Mouse (Mus musculus) layer of hippocampus, postnatal 10 days (tissue): ENCODE results near the gene H2-Eb1. TPM values are rescaled to one million over a fixed set of nuclear protein-coding genes. Genes with fewer than 3 reads are reported as not detected.

Experiments
- DNase-seq, 2 experiments: peaks; one replicate each; pipeline ENCODE4 v3.0.0; 2021; ENCODE audit warnings: low spot score in 2 of 2
- long read RNA-seq: library from polyadenylated mRNA; stranded (forward); transcript quantifications from one replicate; pipeline ENCODE4 v2.0.0, GENCODE M21; 2023
- total RNA-seq, 2 experiments: library from RNA; stranded (reverse); gene quantifications; 2 replicates each; pipeline ENCODE4 v1.2.3; 2021

The H2-Eb1 gene
- total RNA-seq: 1 to 10 TPM; 1.3 to 2.3 TPM
- long read RNA-seq, partial matches to known transcripts: 0 of 2 reads
- long read RNA-seq, other reads (novel, unspliced or antisense): 0 of 2 reads

DNA sequence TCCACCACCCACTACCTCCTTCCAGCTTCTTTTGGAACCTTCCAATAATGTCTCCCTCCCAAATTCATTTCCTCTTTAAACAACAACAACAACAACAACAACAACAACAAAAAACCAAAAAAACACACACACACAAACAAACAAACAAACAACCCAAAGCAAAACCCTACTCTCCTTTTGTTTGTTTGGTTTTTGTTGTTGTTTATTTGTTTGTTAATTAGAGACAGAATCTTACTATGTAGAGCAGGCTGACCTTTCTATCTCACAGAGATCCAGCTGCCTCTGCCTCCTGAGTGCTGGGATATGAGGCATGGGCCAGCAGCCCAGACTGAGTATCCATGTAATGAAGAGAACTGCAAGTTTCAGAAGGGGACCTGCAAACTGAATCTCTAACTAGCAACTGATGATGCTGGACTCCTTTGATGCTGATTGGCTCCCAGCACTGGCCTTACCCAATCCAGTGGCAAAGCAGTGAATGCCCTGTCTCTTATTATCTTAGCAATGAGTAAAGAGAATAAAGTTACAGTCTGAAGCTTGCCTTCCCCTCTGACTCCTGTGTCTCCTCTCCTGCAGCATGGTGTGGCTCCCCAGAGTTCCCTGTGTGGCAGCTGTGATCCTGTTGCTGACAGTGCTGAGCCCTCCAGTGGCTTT is at the start of gene H2-Eb1:
H2-Eb1 (plus strand) TSS at position 488 of the 651 bp plus-strand sequence.
- DNase-seq: peak; percentile 94

DNA sequence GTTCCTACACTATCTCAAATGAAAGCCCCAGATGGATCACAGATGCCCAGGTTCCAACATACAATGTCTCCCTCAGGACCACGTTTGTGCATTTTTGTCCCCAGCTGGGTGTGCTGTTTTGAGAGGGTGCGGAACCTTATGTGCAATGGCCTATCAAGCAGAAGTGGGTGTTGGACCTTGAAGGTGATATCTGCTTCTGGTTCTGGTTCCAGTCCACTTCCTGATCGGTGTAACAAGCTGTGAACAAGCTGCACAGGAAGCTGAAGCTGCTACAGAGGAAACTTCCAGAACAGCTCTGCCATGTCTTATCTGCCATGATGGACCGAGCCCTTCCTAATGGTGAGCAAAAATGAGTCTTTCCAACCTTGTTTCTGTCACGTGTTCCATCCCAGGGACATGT is 49.2 kb upstream of the H2-Eb1 start:
- no peak for DNase-seq

DNA sequence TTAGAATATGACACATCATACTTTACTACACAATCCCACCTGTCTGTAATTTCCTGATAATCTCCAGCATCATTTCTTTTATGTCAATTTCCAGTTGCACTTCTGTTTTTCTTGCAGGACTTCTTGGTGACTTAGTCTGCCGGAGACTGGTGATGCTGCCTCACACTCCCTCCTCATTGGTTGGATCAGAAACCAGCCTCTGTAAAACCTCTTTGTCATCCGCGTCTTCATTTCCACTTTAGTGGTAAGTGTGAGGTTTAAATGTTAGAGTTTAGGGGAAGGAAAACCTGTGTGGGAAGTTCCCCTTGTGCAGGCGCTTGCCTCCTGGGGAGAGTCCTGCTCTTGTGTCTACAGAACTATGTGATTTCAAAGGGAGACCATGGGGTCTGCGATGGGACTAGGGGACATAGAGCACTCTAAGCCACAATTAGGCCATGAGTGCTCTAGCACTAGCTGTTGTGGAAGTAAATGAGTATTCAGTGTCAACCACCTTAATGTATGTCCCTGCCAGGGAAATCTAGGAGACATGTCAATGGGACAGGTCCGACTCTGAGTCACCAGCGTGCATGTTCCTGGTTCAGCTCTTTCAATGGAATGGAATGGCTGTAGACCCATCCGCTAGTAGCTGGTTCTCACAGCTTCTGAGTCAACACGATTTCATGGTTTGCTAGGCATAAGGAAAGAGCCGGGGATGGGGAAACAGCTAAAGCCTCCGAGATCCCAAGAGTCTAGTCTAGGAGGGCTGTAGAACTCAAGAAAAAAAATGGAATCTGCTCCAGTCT is 47.9 kb upstream of the H2-Eb1 start, which contains the start of gene H2-Ab1:
H2-Ab1 (plus strand) TSS at position 96 of the 782 bp plus-strand sequence.
- peak; percentile 90 for DNase-seq

DNA sequence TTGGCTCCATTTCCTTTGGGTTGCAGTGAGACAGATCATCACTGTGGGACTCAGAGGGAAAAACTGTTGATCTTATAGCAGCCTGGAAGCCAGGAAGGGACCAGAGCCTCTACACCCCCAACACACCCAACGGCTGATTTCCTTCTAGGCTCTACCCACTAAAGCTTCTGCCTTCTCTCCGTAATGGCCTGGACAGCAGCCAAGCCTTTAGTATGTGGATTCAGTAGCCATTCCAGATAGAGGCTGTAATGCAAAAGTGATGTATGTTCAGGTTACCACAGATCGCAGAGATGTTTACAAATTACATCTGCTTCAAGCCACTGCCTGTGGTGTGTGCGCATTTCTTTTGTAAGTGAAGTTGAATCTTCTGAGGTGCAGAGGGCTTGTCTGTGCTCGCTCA is 45.1 kb upstream of the H2-Eb1 start:
- no peak for DNase-seq

DNA sequence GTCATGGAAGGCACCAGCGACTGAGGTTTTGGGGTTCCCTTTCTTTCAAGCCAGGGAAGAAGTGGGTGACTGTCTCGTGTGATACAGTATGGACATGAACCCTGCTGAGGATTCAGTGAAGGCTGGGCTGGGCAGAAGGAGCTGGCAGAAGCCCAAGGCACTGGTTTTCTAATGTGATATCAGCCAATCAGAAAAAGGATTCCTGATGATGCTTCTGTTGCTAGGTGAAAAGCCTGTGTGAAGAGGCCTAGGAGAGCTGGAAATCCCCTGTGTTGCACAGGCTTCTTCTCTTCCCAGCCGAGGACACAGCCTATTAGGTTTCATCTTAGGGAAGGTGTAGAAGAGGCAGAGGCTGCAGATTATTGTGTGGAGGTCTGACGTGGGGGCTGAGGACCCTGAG is 44.2 kb upstream of the H2-Eb1 start:
- DNase-seq: peak; percentile 77 to 81

DNA sequence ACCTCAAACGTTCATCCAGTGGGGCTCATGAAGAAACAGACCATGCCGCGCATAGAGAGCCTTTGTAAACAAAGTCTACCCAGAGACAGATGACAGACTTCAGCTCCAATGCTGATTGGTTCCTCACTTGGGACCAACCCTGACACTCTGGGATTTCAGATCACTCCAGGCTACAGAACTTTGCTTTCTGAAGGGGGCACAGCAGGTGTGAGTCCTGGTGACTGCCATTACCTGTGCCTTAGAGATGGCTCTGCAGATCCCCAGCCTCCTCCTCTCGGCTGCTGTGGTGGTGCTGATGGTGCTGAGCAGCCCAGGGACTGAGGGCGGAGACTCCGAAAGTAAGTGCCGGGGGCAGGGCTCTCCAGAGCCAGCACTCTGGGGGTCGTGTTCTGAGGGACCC is 42.6 kb upstream of the H2-Eb1 start:
- peak; percentile 76 to 83 for DNase-seq

DNA sequence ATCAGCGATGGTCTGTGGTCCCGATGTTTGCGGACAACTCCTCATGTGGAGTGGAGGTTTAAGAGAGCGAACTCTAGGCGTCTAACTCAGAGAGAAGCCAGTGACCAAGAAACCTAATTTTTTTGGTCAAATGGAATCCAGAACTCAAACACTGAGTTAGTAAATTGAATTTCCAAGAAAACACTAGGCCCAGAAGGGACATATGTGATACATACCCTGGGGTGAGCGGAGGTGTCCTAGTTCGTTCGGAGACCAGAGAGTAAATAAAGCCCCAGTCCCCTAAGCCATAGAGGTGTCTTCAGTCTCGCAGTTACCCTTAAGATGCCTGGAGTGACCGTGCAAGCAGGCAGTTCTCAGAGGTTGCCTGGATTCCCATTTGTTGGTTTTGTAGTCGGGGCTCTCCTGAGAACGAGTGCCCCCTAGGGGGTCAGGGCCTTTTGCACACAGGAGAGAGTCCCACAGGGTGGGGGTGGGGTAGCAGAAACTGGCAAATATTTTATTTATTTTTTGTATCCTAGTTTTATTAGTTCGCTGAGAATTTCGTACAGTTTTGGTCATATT is 41.8 kb upstream of the H2-Eb1 start:
- no peak for DNase-seq

DNA sequence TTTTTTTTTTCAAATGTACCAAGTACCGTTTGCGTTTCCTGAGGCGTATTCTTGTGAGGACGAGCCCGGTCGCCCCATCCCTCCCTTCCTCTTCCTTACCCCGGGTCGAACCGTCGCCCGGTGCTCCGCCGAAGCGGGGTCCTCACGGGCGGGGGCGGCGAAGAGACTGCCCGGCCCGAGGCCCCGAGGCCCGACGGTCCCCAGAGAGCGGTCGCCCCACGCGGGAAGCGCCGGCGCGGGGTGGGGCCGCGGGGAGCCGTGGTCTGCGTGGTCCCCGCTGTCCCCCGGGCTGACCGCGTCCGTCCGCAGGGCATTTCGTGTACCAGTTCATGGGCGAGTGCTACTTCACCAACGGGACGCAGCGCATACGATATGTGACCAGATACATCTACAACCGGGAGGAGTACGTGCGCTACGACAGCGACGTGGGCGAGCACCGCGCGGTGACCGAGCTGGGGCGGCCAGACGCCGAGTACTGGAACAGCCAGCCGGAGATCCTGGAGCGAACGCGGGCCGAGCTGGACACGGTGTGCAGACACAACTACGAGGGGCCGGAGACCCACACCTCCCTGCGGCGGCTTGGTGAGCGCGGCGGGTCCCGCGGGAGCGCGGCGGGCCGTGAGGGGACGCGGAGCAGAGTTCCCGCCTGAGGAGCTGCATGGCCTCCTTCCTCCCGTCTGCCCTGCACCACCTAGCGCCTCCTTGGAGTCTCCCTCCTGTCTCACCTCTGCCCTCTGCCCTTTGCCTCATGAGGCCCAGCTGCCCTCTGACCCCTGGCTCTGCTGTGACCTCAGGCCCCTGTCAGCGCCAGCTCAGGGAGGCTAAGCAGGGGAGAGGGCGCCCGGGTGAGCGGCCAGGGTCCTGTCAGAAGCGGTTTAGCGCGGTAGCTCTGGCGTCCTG is 41.0 kb upstream of the H2-Eb1 start:
- no peak for DNase-seq

DNA sequence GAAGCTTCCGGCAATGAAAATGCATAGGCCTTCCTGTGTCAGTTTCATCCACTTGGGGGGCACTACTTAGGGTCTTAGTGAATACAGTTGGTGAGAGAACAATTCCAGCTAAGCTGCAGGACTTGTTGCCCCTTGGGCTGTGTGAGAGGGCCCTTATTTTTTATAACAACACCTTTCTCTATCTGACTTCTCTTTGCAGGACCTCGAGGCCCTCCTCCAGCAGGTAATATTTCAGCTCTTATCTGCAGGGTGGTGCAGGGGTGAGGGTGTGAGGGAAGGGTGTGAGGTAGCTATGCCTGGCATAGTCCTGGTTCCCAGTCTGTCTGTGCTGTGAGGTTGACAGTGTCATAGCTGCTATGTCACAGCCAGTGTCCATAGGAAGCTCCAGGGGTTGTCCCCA is 37.4 kb upstream of the H2-Eb1 start:
- DNase-seq: no peak

DNA sequence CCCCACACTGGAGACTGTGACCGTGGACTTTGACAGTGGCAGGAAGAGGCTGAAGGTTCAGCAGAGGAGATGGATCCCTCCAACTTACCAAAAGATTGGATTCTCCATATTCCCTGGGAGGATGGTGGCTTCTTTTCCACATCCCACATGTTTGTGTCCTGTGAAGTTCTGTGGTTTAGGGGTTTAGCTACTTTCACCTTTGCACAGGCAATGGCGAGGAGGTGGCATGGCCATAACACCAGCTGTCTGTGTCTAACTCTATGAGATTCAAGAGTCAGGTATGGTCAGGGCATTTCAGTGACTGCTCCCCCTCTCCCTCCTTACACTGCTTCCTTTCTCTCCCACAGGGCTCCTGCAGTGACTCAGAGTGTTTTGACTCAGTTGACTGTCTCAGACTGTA is 36.9 kb upstream of the H2-Eb1 start:
- no peak for DNase-seq

DNA sequence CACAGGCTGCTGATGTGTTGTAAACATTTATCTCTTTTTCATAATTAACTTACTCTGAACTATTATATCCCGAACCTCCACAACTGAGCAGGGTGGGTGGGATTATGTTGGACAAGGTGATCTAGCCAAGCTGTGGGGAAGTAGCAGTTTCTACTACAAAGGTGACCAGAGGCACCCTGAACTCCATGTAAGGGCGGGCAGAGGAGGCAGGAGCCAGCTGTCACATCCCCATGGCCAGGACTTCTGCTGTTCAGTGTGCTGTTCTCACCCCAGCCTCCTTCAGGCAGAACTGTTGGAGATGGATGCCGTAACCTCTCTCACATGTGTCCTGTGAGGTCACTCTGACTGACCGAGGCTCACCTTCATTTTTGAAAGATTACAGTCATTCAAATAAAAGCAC is 35.9 kb upstream of the H2-Eb1 start:
- DNase-seq: no peak

DNA sequence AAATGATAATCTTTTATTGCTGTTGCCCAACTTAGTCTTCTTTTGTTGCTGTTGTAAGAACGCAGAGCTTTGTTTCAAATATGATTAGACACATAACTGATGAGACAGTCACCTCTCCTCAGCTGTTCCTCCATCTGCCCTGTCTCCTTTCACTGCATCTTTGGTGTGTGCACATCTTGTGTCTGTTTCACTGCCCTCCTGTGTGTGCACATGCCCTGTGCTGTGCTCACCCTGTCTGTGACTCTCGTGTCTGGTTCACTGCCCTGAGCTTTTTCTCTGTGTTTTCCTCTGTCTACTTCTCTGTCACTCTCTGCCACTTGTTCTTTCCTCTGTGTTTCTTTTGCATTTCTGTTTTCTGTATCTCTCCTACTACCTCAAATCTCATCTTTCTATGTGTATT is 35.4 kb upstream of the H2-Eb1 start:
- DNase-seq: no peak

DNA sequence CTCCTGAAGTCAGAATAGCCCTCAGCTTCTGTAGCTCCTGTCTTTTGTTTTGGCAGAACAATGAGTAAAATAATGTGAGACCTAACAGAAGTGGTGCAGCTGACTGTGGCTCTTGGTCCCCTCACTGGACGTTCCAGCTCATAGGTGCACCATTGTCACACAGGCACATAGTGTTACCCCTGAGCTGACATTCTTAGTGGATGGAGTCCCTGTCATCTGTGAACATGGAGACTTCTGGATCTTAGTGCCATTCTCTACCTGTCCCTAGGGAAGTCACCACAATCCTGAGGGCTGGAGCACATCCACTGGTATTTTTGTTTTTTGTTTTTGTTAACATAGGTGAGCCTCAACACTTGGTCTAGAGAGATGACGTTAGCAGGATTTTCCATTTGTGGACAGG is 34.7 kb upstream of the H2-Eb1 start:
- no peak for DNase-seq

DNA sequence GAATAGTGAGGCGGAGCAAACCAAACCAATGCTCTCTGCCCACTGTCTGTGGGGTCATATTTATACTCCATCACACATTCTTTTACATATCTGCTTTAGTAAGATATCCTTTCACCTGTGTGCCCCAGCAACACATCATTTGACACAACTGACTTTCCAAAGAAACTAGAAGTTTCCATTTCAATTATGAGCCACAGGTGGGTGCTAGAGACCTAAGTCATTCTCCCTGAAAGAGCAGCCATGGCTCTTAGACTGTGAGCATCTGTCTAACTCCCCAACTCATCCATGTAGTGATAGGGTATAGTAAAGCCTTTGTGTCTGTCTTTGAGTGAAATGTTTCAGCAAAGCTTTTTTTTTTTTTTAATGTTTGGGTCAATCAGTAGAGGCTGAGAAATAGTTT is 33.6 kb upstream of the H2-Eb1 start:
- no peak for DNase-seq

DNA sequence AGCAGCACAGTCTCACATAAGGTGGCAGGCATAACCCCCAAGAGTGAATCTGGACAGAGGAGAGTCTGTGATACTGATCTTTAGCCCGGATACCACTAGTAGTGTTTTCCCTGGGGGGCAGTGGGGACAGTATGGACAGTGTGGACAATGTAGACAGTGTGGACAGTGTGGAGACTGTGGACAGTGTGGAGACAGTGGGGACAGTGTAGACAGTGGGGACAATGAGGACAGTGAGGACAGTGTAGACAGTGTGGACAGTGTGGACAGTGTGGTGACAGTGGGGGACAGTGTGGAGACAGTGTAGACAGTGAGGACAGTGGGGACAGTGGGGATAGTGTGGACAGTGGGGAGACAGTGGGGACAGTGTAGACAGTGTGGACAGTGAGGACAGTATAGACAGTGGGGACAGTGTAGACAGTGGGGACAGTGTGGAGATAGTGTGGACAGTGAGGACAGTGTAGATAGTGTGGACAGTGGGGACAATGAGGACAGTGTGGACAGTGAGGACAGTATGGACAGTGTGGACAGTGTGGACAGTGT is 25.1 kb upstream of the H2-Eb1 start:
- DNase-seq: no peak

DNA sequence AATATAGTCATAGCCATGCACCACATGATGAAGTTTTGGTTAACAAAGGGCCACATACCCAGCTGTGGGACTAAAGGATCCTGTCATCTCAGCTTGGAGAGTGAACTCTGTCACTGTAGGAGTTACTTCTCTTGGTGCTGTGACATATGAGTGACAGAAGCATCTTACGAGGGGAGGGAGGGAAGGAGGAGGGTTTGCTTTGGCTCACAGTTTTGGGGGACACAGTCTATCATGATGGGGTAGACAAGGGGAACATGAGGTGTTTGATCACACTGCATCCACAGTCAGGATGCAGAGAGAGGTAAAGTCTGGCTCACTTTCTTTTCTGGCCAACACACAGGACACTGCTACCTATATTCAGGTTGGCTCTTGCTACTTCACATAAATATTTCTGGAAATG is 23.8 kb upstream of the H2-Eb1 start:
- DNase-seq: no peak

DNA sequence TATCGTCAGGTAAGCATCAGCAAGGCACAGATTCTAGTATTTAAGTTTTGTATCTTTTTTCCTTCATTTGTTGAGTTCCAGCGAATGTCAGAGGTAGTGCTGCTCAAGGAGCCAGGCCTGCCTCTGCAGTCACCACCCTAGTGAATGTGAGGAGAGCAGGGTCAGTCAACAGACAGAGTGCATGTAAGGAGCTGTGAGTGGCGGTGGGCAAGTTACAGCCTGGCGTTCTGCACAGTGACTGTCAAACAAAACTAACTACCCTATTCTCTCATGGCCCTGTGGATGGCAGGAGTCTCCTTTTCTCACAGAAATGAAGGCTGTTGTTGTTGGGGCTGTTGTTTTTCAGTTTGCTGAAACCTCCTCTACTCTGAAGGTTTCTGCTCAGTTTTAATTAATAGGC is 20.3 kb upstream of the H2-Eb1 start:
- DNase-seq: no peak

DNA sequence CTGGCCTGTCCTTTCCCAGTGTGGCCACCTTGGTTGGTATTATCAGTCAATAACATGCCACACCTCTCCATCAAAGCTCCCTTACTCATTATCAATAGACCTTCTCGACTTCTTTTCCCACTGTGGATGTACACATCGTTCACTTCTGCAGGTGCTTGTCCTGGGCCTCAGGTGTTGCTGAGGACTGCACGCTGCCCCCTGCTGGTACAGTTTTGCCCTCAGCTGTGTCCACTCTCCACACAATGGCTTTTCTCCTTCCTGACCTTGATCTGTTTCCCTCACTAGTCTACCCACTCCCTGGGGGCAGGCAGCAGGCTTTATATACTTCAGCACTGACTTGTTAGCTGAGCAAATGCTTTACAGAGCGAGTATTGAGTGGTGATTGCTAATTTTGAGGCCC is 19.8 kb upstream of the H2-Eb1 start:
- DNase-seq: no peak

DNA sequence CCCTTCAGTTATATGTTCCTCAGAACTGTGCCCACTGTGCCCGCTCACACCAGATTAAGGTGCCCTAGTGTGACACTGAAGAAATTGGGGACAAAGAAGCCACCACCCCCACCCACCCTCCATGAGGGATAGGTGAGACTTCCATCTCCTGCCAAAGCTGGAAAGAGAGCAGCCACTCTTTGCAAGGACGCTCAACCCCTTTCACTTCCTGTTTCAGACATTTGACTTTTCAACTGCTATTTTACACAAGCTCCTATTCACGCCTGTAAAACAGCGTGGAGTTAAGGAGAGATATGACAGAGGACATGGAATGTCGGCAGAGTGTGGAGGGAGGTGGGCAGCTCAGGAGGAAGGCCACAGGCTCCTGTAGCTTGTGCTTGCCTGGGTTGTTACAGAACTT is 19.2 kb upstream of the H2-Eb1 start:
- no peak for DNase-seq

DNA sequence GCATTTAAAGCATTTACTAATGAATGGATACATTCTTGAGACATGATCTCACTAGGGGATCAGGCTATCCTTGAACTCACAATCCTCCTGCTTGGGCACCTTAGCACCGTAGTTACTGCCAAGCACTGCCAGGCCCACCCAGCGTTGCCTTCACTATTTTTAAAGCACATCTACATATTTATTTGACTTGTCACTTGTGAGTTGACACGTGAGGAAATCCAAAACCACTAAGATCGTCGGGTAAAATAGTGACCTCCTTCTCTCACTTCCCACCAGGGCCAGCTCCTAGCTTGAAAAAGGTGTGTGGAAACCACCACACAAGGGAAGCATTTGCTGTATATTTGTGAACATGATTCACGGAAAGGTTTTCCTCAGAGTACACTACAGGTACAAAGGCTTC is 18.7 kb upstream of the H2-Eb1 start:
- DNase-seq: no peak

DNA sequence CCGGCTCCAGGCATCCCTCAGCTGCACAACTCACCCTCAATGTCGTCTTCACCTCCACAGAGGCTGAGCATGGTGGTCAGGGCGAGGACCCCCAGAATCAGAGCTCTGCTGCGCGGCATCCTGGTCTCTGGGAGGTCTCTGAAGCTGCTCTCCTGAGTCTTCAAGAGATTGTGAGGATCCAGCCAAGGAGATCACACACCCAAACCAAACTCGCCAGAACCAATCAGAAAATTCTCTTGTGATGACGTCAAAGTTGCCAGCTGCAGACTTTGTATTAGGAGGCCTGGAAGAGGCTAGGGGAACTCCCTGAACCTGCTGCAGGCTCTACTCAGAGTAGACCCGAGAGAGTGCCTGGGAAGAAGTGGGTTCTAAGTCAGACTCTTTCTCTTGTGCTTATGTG is 18.0 kb upstream of the H2-Eb1 start, which contains the start of gene H2-Aa:
H2-Aa (minus strand) TSS at position 176 of the 400 bp plus-strand sequence.
- DNase-seq: peak; percentile 76 to 80
